Mouse (Mus musculus) MEL (cell line): ENCODE results near the gene Acad12. TPM values are rescaled to one million over a fixed set of nuclear protein-coding genes. Genes with fewer than 3 reads are reported as not detected.
A peak's percentile ranks its signal among the peaks of the same experiment; 100 is the strongest.
"Not testable (repeated sequence)": the region's sequence is repeated elsewhere in the genome, so short reads cannot be mapped to it uniquely, and the experiment has no call there.

Experiments used
- DNase-seq: peaks from one replicate; pipeline ENCODE4 v3.0.0; 2011; ENCODE audit warnings: low read depth, low spot score
- H3K27ac ChIP-seq: 2 replicates; pipeline ENCODE4 v1.5.1; 2012; ENCODE audit warnings: low read depth, mild to moderate bottlenecking, control low read depth, low read length, moderate library complexity; ENCODE audit not compliant: control insufficient read depth
- H3K27me3 ChIP-seq, 2 experiments: fragments of 150-350 bp in 1 of 2; sonication (generic) in 1 of 2; 2 replicates each; pipeline ENCODE4 v1.6.1; 2012; ENCODE audit warnings: low read length in 2 of 2, mild to moderate bottlenecking in 2 of 2, improper control_type of control experiment in 1 of 2, moderate library complexity in 1 of 2; ENCODE audit not compliant: insufficient read depth in 2 of 2, control insufficient read depth in 1 of 2
- H3K36me3 ChIP-seq, 2 experiments: 2 replicates each; pipeline ENCODE4 v1.6.1; 2012 to 2014; ENCODE audit warnings: low read length in 2 of 2, improper control_type of control experiment in 1 of 2, inconsistent platforms in 1 of 2, mild to moderate bottlenecking in 1 of 2; ENCODE audit not compliant: insufficient read depth in 2 of 2, control insufficient read depth in 1 of 2
- H3K4me1 ChIP-seq, 2 experiments: fragments of 150-350 bp in 1 of 2; sonication (generic) in 1 of 2; 2 replicates each; pipeline ENCODE4 v1.6.1; 2012; ENCODE audit warnings: low read length in 2 of 2, improper control_type of control experiment in 1 of 2, mild to moderate bottlenecking in 1 of 2; ENCODE audit not compliant: insufficient read depth in 2 of 2, control insufficient read depth in 1 of 2
- H3K4me3 ChIP-seq, 2 experiments: fragments of 150-350 bp in 1 of 2; sonication (generic) in 1 of 2; 2 replicates each; pipeline ENCODE4 v1.5.1; 2012; ENCODE audit warnings: low read depth in 2 of 2, low read length in 2 of 2, mild to moderate bottlenecking in 2 of 2, moderate library complexity in 2 of 2, control low read depth in 1 of 2, improper control_type of control experiment in 1 of 2; ENCODE audit not compliant: control insufficient read depth in 1 of 2, insufficient read depth in 1 of 2
- H3K79me2 ChIP-seq: 2 replicates; pipeline ENCODE4 v1.6.1; 2012; ENCODE audit warnings: mild to moderate bottlenecking, low read length, moderate library complexity; ENCODE audit not compliant: control insufficient read depth, poor library complexity, insufficient read depth
- H3K9ac ChIP-seq: 2 replicates; pipeline ENCODE4 v1.6.1; 2012; ENCODE audit warnings: low read depth, mild to moderate bottlenecking, control low read depth, low read length, moderate library complexity; ENCODE audit not compliant: control insufficient read depth, poor library complexity, severe bottlenecking
- H3K9me3 ChIP-seq: fragments of 150-350 bp; sonication (generic); replicated peaks from 2 replicates; pipeline ENCODE4 v1.6.1; 2012; ENCODE audit warnings: mild to moderate bottlenecking, low read length, improper control_type of control experiment, moderate library complexity; ENCODE audit not compliant: insufficient read depth
- CTCF ChIP-seq, 3 experiments: IDR thresholded peaks in 2 of 3; conservative IDR thresholded peaks in 1 of 3; 2 replicates each; pipeline ENCODE4 v1.5.1; 2011 to 2012; ENCODE audit warnings: low read length in 3 of 3, low read depth in 2 of 3, mild to moderate bottlenecking in 2 of 3, improper control_type of control experiment in 1 of 3, inconsistent platforms in 1 of 3, mixed read lengths in 1 of 3, moderate library complexity in 1 of 3; ENCODE audit not compliant: control insufficient read depth in 1 of 3, insufficient read depth in 1 of 3, poor library complexity in 1 of 3, severe bottlenecking in 1 of 3
- MAFK ChIP-seq: IDR thresholded peaks from 2 replicates; pipeline ENCODE4 v1.6.1; 2011; ENCODE audit warnings: low read depth, mild to moderate bottlenecking, low read length, improper control_type of control experiment, borderline replicate concordance
- MYB ChIP-seq: IDR thresholded peaks from 2 replicates; pipeline ENCODE4 v1.6.1; 2011; ENCODE audit warnings: mild to moderate bottlenecking, low read depth, low read length, improper control_type of control experiment
- POLR2AphosphoS5 ChIP-seq: IDR thresholded peaks from 2 replicates; pipeline ENCODE4 v1.6.1; 2012; ENCODE audit warnings: low read depth, borderline replicate concordance, mild to moderate bottlenecking, inconsistent platforms, low read length, moderate library complexity, mixed read lengths
- RAD21 ChIP-seq: IDR thresholded peaks from 2 replicates; pipeline ENCODE4 v1.6.1; 2011; ENCODE audit warnings: mild to moderate bottlenecking, low read depth, low read length, improper control_type of control experiment
- RCOR1 ChIP-seq: IDR thresholded peaks from 2 replicates; pipeline ENCODE4 v1.6.1; 2012; ENCODE audit warnings: low read depth, mild to moderate bottlenecking, inconsistent platforms, low read length, improper control_type of control experiment
- SIN3A ChIP-seq: IDR thresholded peaks from 2 replicates; pipeline ENCODE4 v1.6.1; 2012; ENCODE audit warnings: low read length, improper control_type of control experiment, inconsistent platforms
- SMC3 ChIP-seq: IDR thresholded peaks from 2 replicates; pipeline ENCODE4 v1.6.1; 2011; ENCODE audit warnings: low read depth, low read length, improper control_type of control experiment
- ZMIZ1 ChIP-seq: IDR thresholded peaks from 2 replicates; pipeline ENCODE4 v1.6.1; 2012; ENCODE audit warnings: low read depth, mild to moderate bottlenecking, inconsistent platforms, low read length, improper control_type of control experiment, moderate library complexity
- polyA plus RNA-seq, 2 experiments: library from polyadenylated mRNA; stranded (reverse) in 1 of 2; unstranded in 1 of 2; fragments of >175 nt in 1 of 2; fragments of >200 nt in 1 of 2; gene quantifications; 2 replicates each; pipeline versions ENCODE4 v1.2.1 to v1.2.4; 2012; ENCODE audit warnings: low replicate concordance in 2 of 2, low read depth in 1 of 2; ENCODE audit not compliant: insufficient read length in 2 of 2, insufficient read depth in 1 of 2, missing spikeins in 1 of 2
- total RNA-seq: library from RNA; depleted of rRNA; stranded (reverse); fragments of 300-350 nt; gene quantifications from 2 replicates; pipeline ENCODE4 v1.2.3, GENCODE M21; 2012

Gene Acad12
- total and polyA plus RNA-seq, 3 experiments, result 2.6 to 6.4 TPM; not detected in 1

GRCm38 (mm10) chr5:121632804-121633203 lies 14.1 kb upstream of the Acad12 start:
- Histone ChIP-seq H3K36me3 (no peaks in the 10 kb centered on the region; a peak in 1 of 4 replicates), H3K27me3 (no peaks in the 10 kb centered on the region), H3K4me3 (no peak overlapping the region), H3K9me3 (no peaks in the 10 kb centered on the region), H3K9ac (no peak overlapping the region), H3K79me2 (no peaks in the 10 kb centered on the region), H3K4me1 (no peaks in the 10 kb centered on the region), H3K27ac (no peak overlapping the region)
- DNase-seq, result no peak
- TF ChIP-seq SIN3A (no peak), MAFK (no peak), MYB (no peak)

DNA sequence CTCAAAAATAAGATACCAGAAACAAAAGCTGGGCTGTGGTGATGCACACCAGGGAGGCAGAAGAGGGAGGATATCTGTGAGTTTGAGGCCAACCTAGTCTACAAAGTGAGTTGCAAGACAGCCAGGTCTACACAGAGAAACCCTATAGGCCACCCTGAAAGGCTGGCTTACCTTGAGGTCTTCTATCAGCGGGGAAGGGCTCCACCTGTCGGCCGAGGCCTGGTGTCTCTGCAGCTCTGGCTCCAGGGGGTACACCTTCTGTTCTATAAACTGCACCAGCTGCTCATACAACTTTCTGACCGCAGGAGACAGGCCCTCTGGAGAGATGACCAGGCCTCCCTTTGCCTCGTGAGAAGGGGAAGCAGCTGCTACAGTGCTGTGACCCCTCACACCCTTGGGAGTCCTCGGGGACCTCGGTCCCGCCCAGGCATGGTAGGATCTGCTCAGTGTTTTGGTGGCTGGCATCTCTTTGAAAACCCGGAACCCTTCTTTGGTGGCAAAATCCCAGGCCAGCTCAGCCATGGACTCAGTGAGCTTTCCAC lies 12.4 kb upstream of the Acad12 start:
- H3K27me3 ChIP-seq, result not testable (repeated sequence)
- TF ChIP-seq CTCF (IDR thresholded peaks at IDR 0.05 in 2 of 3, conservative IDR thresholded peaks at IDR 0.05 in 1 of 3; ENCODE audit: control insufficient read depth in 1 of 3, insufficient read depth in 1 of 3, low read depth in 2 of 3, low read length in 3 of 3, poor library complexity in 1 of 3, severe bottlenecking in 1 of 3), result peak in 1 of 3 experiments; percentile 18; a peak in 1 of 6 replicates
- TF ChIP-seq, all 39 proteins: peak for 1; not testable (repeated sequence) for 38
- H3K79me2 ChIP-seq, H3K4me1 ChIP-seq, DNase-seq, H3K9ac ChIP-seq, H3K36me3 ChIP-seq, H3K9me3 ChIP-seq, H3K4me3 ChIP-seq, H3K27ac ChIP-seq: not testable (repeated sequence)

GRCm38 (mm10) chr5:121627871-121628270 lies 9.1 kb upstream of the Acad12 start:
- H3K4me3 ChIP-seq, result no peak overlapping the region
- TF ChIP-seq CTCF (IDR thresholded peaks at IDR 0.05 in 2 of 3, conservative IDR thresholded peaks at IDR 0.05 in 1 of 3; ENCODE audit: control insufficient read depth in 1 of 3, insufficient read depth in 1 of 3, low read depth in 2 of 3, low read length in 3 of 3, poor library complexity in 1 of 3, severe bottlenecking in 1 of 3), result peak; percentile 85 to 99 (median 91)
- TF ChIP-seq ZMIZ1, result no peak
- peak; percentile 48 for TF ChIP-seq RAD21
- peak; percentile 69 for TF ChIP-seq SMC3
- TF ChIP-seq RCOR1, result no peak
- no peak overlapping the region for H3K27ac ChIP-seq
- DNase-seq, result peak; percentile 79
- H3K36me3 ChIP-seq, result no peaks in the 10 kb centered on the region; a peak in 1 of 4 replicates
- H3K9ac ChIP-seq, result no peak overlapping the region
- no peaks in the 10 kb centered on the region for H3K4me1 ChIP-seq
- H3K9me3 ChIP-seq, result no peaks in the 10 kb centered on the region
- H3K79me2 ChIP-seq, result no peaks in the 10 kb centered on the region
- H3K27me3 ChIP-seq, result no peaks in the 10 kb centered on the region

DNA sequence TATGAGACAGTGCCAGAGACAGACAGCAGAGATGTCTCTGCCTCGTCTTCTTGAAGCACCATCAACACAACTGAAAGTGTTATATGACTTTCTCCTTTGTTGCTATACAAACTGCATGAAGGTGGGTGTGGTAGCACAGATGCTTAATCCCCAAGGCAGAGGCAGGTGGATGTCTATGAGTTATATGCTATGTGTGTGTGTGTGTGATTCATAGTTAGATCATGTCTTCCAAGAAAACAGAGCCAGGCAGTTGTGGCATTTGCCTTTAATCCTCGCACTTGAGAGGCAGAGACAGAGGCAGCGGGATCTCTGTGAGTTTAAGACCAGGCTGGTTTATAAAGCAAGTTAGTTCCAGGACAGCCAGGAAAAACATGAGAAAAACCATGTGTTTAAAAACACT lies 4.5 kb upstream of the Acad12 start:
- Histone ChIP-seq H3K79me2 (peaks cover 10% of the 10 kb centered on the region), H3K4me3 (no peak overlapping the region), H3K9ac (no peak overlapping the region)

More for the DNA sequence above, 4.5 kb upstream of the Acad12 start:
- H3K4me1 ChIP-seq, result peaks cover 0 to 8% of the 10 kb centered on the region in 2 experiments; a peak in 1 of 4 replicates
- H3K27me3 ChIP-seq, result no peaks in the 10 kb centered on the region
- no peak for DNase-seq
- no peak overlapping the region for H3K27ac ChIP-seq
- H3K36me3 ChIP-seq, result no peaks in the 10 kb centered on the region; a peak in 2 of 4 replicates
- no peaks in the 10 kb centered on the region for H3K9me3 ChIP-seq
- no peak for TF ChIP-seq POLR2AphosphoS5
- TF ChIP-seq SIN3A, result no peak
